Mouse (Mus musculus) limb, embryonic 10.5 days (tissue): ENCODE results near the gene Prl8a8. TPM values are rescaled to one million over a fixed set of nuclear protein-coding genes. Genes with fewer than 3 reads are reported as not detected.

ENCODE experiments used
- DNase-seq: peaks from one replicate; pipeline ENCODE4 v3.0.0-alpha.2; 2017; ENCODE audit warnings: low spot score
- H3K27ac ChIP-seq: fragments of 300-500 bp; sonication (generic); 2 replicates; pipeline ENCODE4 v1.5.1; 2016; ENCODE audit warnings: mild to moderate bottlenecking
- H3K27me3 ChIP-seq: fragments of 300-500 bp; sonication (generic); 2 replicates; pipeline ENCODE4 v1.6.1; 2016; ENCODE audit warnings: low read depth, mild to moderate bottlenecking; ENCODE audit not compliant: poor library complexity, severe bottlenecking
- H3K36me3 ChIP-seq: fragments of 300-500 bp; sonication (generic); 2 replicates; pipeline ENCODE4 v1.6.1; 2016; ENCODE audit warnings: mild to moderate bottlenecking, moderate library complexity
- H3K4me1 ChIP-seq: fragments of 300-500 bp; sonication (generic); 2 replicates; pipeline ENCODE4 v1.6.1; 2016
- H3K4me3 ChIP-seq: fragments of 300-500 bp; sonication (generic); 2 replicates; pipeline ENCODE4 v1.5.1; 2016; ENCODE audit warnings: mild to moderate bottlenecking, moderate library complexity
- H3K9me3 ChIP-seq: fragments of 300-500 bp; sonication (generic); replicated peaks from 2 replicates; pipeline ENCODE4 v1.6.1; 2016; ENCODE audit warnings: mild to moderate bottlenecking
- WGBS: fragments of 180-500 bp; shearing (Covaris S2); methylation state at CpG from one replicate; pipeline ENCODE4 v1.1.7; 2016; 5-methylcytosine and 5-hydroxymethylcytosine counted together
- polyA plus RNA-seq: library from polyadenylated mRNA; unstranded; fragments of >200 nt; fragmentation: Nextera tagmentation; extraction: Ambion mirVana; gene quantifications from 2 replicates; pipeline ENCODE4 v1.2.1, GENCODE M21; 2016

Gene Prl8a8
- polyA plus RNA-seq = not detected in 2 replicates

- Histone ChIP-seq H3K36me3 (no peaks in the 10 kb centered on the region), H3K27me3 (no peaks in the 10 kb centered on the region), H3K4me3 (no peak within 1 kb of the TSS), H3K9me3 (no peaks in the 10 kb centered on the region), H3K4me1 (no peaks in the 10 kb centered on the region), H3K27ac (no peak within 1 kb of the TSS)
- WGBS = 90% methylated on average over 4 of the region's 4 CpGs
- DNase-seq = no peak
Measured at GRCm38 (mm10) chr13:27513117-27513516, at the start of gene Prl8a8. Prl8a8 (minus strand) TSS chr13:27513217.

GRCm38 (mm10) chr13:27553336-27553735 is 40.3 kb upstream of the Prl8a8 start:
- H3K27me3 ChIP-seq = no peaks in the 10 kb centered on the region
- no peak for DNase-seq
- H3K4me3 ChIP-seq = no peak overlapping the region
- no peak overlapping the region for H3K27ac ChIP-seq
- H3K9me3 ChIP-seq = no peaks in the 10 kb centered on the region
- no peaks in the 10 kb centered on the region for H3K4me1 ChIP-seq
- H3K36me3 ChIP-seq = no peaks in the 10 kb centered on the region

- Histone ChIP-seq H3K27ac (no peak overlapping the region), H3K4me3 (no peak overlapping the region)
- 85% methylated on average over 4 of the region's 4 CpGs for WGBS
Measured at GRCm38 (mm10) chr13:27523156-27523555, 10.1 kb upstream of the Prl8a8 start.

GRCm38 (mm10) chr13:27507645-27508044 is 5.4 kb downstream of the Prl8a8 start:
- no peaks in the 10 kb centered on the region for H3K9me3 ChIP-seq
- WGBS = 90% methylated on average over 1 of the region's 1 CpGs

More at GRCm38 (mm10) chr13:27523156-27523555, 10.1 kb upstream of the Prl8a8 start:
- Histone ChIP-seq H3K36me3 (no peaks in the 10 kb centered on the region), H3K9me3 (no peaks in the 10 kb centered on the region), H3K27me3 (no peaks in the 10 kb centered on the region), H3K4me1 (no peaks in the 10 kb centered on the region)
- DNase-seq = no peak

More at GRCm38 (mm10) chr13:27507645-27508044, 5.4 kb downstream of the Prl8a8 start:
- no peaks in the 10 kb centered on the region for H3K36me3 ChIP-seq
- no peaks in the 10 kb centered on the region for H3K27me3 ChIP-seq
- no peak for DNase-seq
- H3K27ac ChIP-seq = no peak overlapping the region
- H3K4me3 ChIP-seq = no peak overlapping the region
- H3K4me1 ChIP-seq = no peaks in the 10 kb centered on the region

Other genes with a start within 250 kb of the Prl8a8 start
- not detected in 2 replicates for gene Prl6a1, start 200.6 kb downstream of the Prl8a8 start, polyA plus RNA-seq
- not detected in 2 replicates for gene Prl8a2, start 167.5 kb downstream of the Prl8a8 start, polyA plus RNA-seq
- gene Prl2b1, start 122.4 kb downstream of the Prl8a8 start, polyA plus RNA-seq = not detected in 2 replicates
- gene Prl8a6, start 74.5 kb downstream of the Prl8a8 start, polyA plus RNA-seq = not detected in 2 replicates
- not detected in 2 replicates for gene Prl8a9, start 51.4 kb upstream of the Prl8a8 start, polyA plus RNA-seq
- not detected in 2 replicates for gene Prl8a1, start 69.0 kb upstream of the Prl8a8 start, polyA plus RNA-seq
- gene Prl7b1, start 97.4 kb upstream of the Prl8a8 start, polyA plus RNA-seq = not detected in 2 replicates
- not detected in 2 replicates for gene Prl7a1, start 129.3 kb upstream of the Prl8a8 start, polyA plus RNA-seq
- not detected in 2 replicates for gene Prl7a2, start 154.8 kb upstream of the Prl8a8 start, polyA plus RNA-seq
- gene Prl7d1, start 203.5 kb upstream of the Prl8a8 start, polyA plus RNA-seq = not detected in 2 replicates